19 mouse cellular contexts compared by ENCODE assay signal in genomic region chr6:119470777-119471176, GRCm38 (mm10).
"Had no signal": no experiment of that assay in that cellular context is flagged by ENCODE, and none has a peak within 500 bp of the region (broad histone marks: within the 10 kb centered on the region; RNA-seq: fewer than 3 reads in every experiment).

No protein-coding gene starts in this region.

- H3K4me3 ChIP-seq: liver, embryonic 15.5 days; lung, embryonic 15.5 days; midbrain, embryonic 10.5 days; midbrain, embryonic 13.5 days; midbrain, embryonic 15.5 days; myocyte; neural tube, embryonic 13.5 days; neural tube, embryonic 15.5 days; stomach, embryonic 15.5 days had no signal

- H3K27me3 ChIP-seq: lung, embryonic 15.5 days; midbrain, embryonic 13.5 days; midbrain, embryonic 15.5 days; neural tube, embryonic 13.5 days; neural tube, embryonic 15.5 days; stomach, embryonic 15.5 days had no signal

- H3K9me3 ChIP-seq: liver, embryonic 15.5 days; lung, embryonic 15.5 days; midbrain, embryonic 10.5 days; midbrain, embryonic 13.5 days; midbrain, embryonic 15.5 days; neural tube, embryonic 13.5 days; neural tube, embryonic 15.5 days; stomach, embryonic 15.5 days had no signal

- DNase-seq: liver, postnatal 0 days; lung, adult 2 months; lung, postnatal 14 days; lung, postnatal 36 days; right cerebral cortex, postnatal 14 days; thymus, adult 2 months; thymus, postnatal 25 days; thymus, postnatal 4 days had no signal

- H3K27ac ChIP-seq: liver, embryonic 15.5 days; lung, embryonic 15.5 days; midbrain, embryonic 10.5 days; midbrain, embryonic 13.5 days; midbrain, embryonic 15.5 days; neural tube, embryonic 13.5 days; neural tube, embryonic 15.5 days; stomach, embryonic 15.5 days; stomach, postnatal 0 days had no signal

- H3K36me3 ChIP-seq: liver, embryonic 15.5 days; lung, embryonic 15.5 days; midbrain, embryonic 10.5 days; midbrain, embryonic 13.5 days; midbrain, embryonic 15.5 days; neural tube, embryonic 13.5 days; neural tube, embryonic 15.5 days; stomach, embryonic 15.5 days had no signal

- ATAC-seq: liver, postnatal 0 days; lung, postnatal 0 days; midbrain, embryonic 13.5 days; midbrain, embryonic 15.5 days had no signal

- H3K4me1 ChIP-seq: lung, embryonic 15.5 days; midbrain, embryonic 13.5 days; midbrain, embryonic 15.5 days; neural tube, embryonic 13.5 days; neural tube, embryonic 15.5 days; stomach, embryonic 15.5 days had no signal

- H3K9ac ChIP-seq: liver, embryonic 15.5 days; liver, postnatal 0 days; lung, embryonic 15.5 days; midbrain, embryonic 13.5 days; midbrain, embryonic 15.5 days; neural tube, embryonic 13.5 days; neural tube, embryonic 15.5 days; stomach, embryonic 15.5 days had no signal
